ENCODE assay signal across 7 mouse cellular contexts in genomic region chr10:126990313-126991056, GRCm38 (mm10). TPM values are rescaled to one million over a fixed set of nuclear protein-coding genes. Genes with fewer than 3 reads are reported as not detected.
DNase-seq lines count a peak whose midpoint lies in the region; ATAC-seq and TF ChIP-seq lines count a peak whose summit lies in the region.

No protein-coding gene starts in this region.

- no peak overlapping the region; the same call in 1 of the 2 replicates for H3K9ac ChIP-seq in intestine, postnatal 0 days (ENCODE audit: low read depth, low read length)
- no peak overlapping the region for H3K9ac ChIP-seq in midbrain, embryonic 12.5 days (replicated peaks)

- H3K9me3 ChIP-seq in embryonic facial prominence, embryonic 10.5 days = no peaks in the 10 kb centered on the region
- no peaks in the 10 kb centered on the region for H3K9me3 ChIP-seq in intestine, postnatal 0 days (ENCODE audit: control insufficient read depth)
- no peaks in the 10 kb centered on the region for H3K9me3 ChIP-seq in midbrain, embryonic 12.5 days

- DNase-seq in adrenal gland, adult 8-10 months = peak; percentile 81
- peak; percentile 91 for DNase-seq in embryonic facial prominence, embryonic 10.5 days (ENCODE audit: low spot score)
- DNase-seq in left cerebral cortex, postnatal 4 days = peak; percentile 92
- peak; percentile 91 for DNase-seq in skeletal muscle tissue, adult 2 months (ENCODE audit: low read depth, low spot score)

- H3K4me1 ChIP-seq in embryonic facial prominence, embryonic 10.5 days = peaks cover 42% of the 10 kb centered on the region
- peaks cover 14% of the 10 kb centered on the region; the same call in 1 of the 2 replicates for H3K4me1 ChIP-seq in intestine, postnatal 0 days (replicated peaks; ENCODE audit: control insufficient read depth, insufficient read depth, low read length)
- H3K4me1 ChIP-seq in midbrain, embryonic 12.5 days = peaks cover 38% of the 10 kb centered on the region

- intact Hi-C loops in left cerebral cortex, postnatal 4 days (cut with DNase I) = loop anchor here (2.0 kb wide), 1 partner anchor 72 kb away; no protein-coding TSS in a partner anchor

- no peak overlapping the region for H3K4me3 ChIP-seq in embryonic facial prominence, embryonic 10.5 days
- H3K4me3 ChIP-seq in intestine, postnatal 0 days (ENCODE audit: low read depth, low read length) = no peak overlapping the region
- no peak overlapping the region for H3K4me3 ChIP-seq in midbrain, embryonic 12.5 days

- H3K36me3 ChIP-seq in embryonic facial prominence, embryonic 10.5 days (replicated peaks) = peaks cover 74% of the 10 kb centered on the region
- H3K36me3 ChIP-seq in intestine, postnatal 0 days (ENCODE audit: control insufficient read depth, insufficient read depth) = peaks cover 43% of the 10 kb centered on the region
- H3K36me3 ChIP-seq in midbrain, embryonic 12.5 days = peaks cover 39% of the 10 kb centered on the region

- no peaks in the 10 kb centered on the region for H3K27me3 ChIP-seq in embryonic facial prominence, embryonic 10.5 days (replicated peaks; ENCODE audit: low read depth, poor library complexity, severe bottlenecking)
- H3K27me3 ChIP-seq in intestine, postnatal 0 days (replicated peaks; ENCODE audit: control insufficient read depth, insufficient read depth, low read length) = no peaks in the 10 kb centered on the region
- no peaks in the 10 kb centered on the region for H3K27me3 ChIP-seq in midbrain, embryonic 12.5 days

- TF ChIP-seq CTCF in intestine, postnatal 0 days (IDR thresholded peaks at IDR 0.05; ENCODE audit: low read depth) = peak; percentile 95

- no peak overlapping the region for H3K4me2 ChIP-seq in intestine, postnatal 0 days (replicated peaks; ENCODE audit: low read depth)
- H3K4me2 ChIP-seq in midbrain, embryonic 12.5 days (replicated peaks) = no peak overlapping the region

- H3K27ac ChIP-seq in embryonic facial prominence, embryonic 10.5 days (replicated peaks) = no peak overlapping the region
- no peak overlapping the region for H3K27ac ChIP-seq in intestine, postnatal 0 days (ENCODE audit: low read depth, low read length)
- H3K27ac ChIP-seq in midbrain, embryonic 12.5 days (replicated peaks) = 0 out of 2 replicates have a peak overlapping the region, but pooled peaks have one; percentile 42

- peak; percentile 74 for ATAC-seq in granulocyte monocyte progenitor cell, adult 5-6 weeks (replicated peaks; ENCODE audit: poor library complexity, severe bottlenecking)
- peak; percentile 82 for ATAC-seq in intestine, postnatal 0 days
- peak; percentile 78 for ATAC-seq in midbrain, embryonic 12.5 days (ENCODE audit: low FRiP score, low read depth)

- WGBS in embryonic facial prominence, embryonic 10.5 days = 69% methylated on average over 7 of the region's 7 CpGs
- whole genome bisulfite sequencing in intestine, postnatal 0 days = 51% methylated on average over 7 of the region's 7 CpGs
- WGBS in midbrain, embryonic 12.5 days = 63% methylated on average over 7 of the region's 7 CpGs

RNA-seq across cellular contexts. Expression of gene Avil, which starts 10.0 kb away (rescaled TPM):
- total RNA-seq in adrenal gland, adult 8-10 months (2022) = 1 to 10 TPM; 1.6 to 2.4 (median 2.0) TPM
- 0.06 and 0.44 TPM in 2 replicates for polyA plus RNA-seq in embryonic facial prominence, embryonic 10.5 days (2016; fragmentation: Nextera tagmentation; extraction: Ambion mirVana)
- total RNA-seq in granulocyte monocyte progenitor cell, adult 5-6 weeks (2014; fragmentation: Nextera tagmentation) = not detected in 2 replicates
- not detected in 2 replicates for total RNA-seq in granulocyte monocyte progenitor cell, adult 5-6 weeks (2017)
- polyA plus RNA-seq in intestine, postnatal 0 days (2015; fragmentation: Nextera tagmentation; extraction: Ambion mirVana) = 0.20 and 0.52 TPM in 2 replicates
- under 1 TPM; 0.12 to 0.16 TPM for total RNA-seq in left cerebral cortex, postnatal 4 days (2021)
- polyA plus RNA-seq in midbrain, embryonic 12.5 days (2016; fragmentation: Nextera tagmentation; extraction: Ambion mirVana) = 3.1 and 3.4 TPM in 2 replicates

RNA-seq across cellular contexts. Expression of gene Ctdsp2, which starts 12.0 kb away (rescaled TPM):
- 100 to 1,000 TPM; 140 to 170 (median 157) TPM for total RNA-seq in adrenal gland, adult 8-10 months (2022)
- 46.2 and 49.3 TPM in 2 replicates for polyA plus RNA-seq in embryonic facial prominence, embryonic 10.5 days (2016; fragmentation: Nextera tagmentation; extraction: Ambion mirVana)
- total RNA-seq in granulocyte monocyte progenitor cell, adult 5-6 weeks (2014; fragmentation: Nextera tagmentation) = 53.4 and 62.9 TPM in 2 replicates
- total RNA-seq in granulocyte monocyte progenitor cell, adult 5-6 weeks (2017) = 21.2 and 21.5 TPM in 2 replicates
- 43.1 and 46.7 TPM in 2 replicates for polyA plus RNA-seq in intestine, postnatal 0 days (2015; fragmentation: Nextera tagmentation; extraction: Ambion mirVana)
- 10 to 100 TPM; 57.6 to 61.4 TPM for total RNA-seq in left cerebral cortex, postnatal 4 days (2021)
- 40.1 and 45.4 TPM in 2 replicates for polyA plus RNA-seq in midbrain, embryonic 12.5 days (2016; fragmentation: Nextera tagmentation; extraction: Ambion mirVana)

RNA-seq across cellular contexts. Expression of gene Tsfm, which starts 40.2 kb away (rescaled TPM):
- 10 to 100 TPM; 67.1 to 71.5 (median 68.1) TPM for total RNA-seq in adrenal gland, adult 8-10 months (2022)
- 103 and 106 TPM in 2 replicates for polyA plus RNA-seq in embryonic facial prominence, embryonic 10.5 days (2016; fragmentation: Nextera tagmentation; extraction: Ambion mirVana)
- 32.9 and 52.7 TPM in 2 replicates for total RNA-seq in granulocyte monocyte progenitor cell, adult 5-6 weeks (2014; fragmentation: Nextera tagmentation)
- total RNA-seq in granulocyte monocyte progenitor cell, adult 5-6 weeks (2017) = 33.1 and 41.5 TPM in 2 replicates
- polyA plus RNA-seq in intestine, postnatal 0 days (2015; fragmentation: Nextera tagmentation; extraction: Ambion mirVana) = 42.4 and 43.7 TPM in 2 replicates
- total RNA-seq in left cerebral cortex, postnatal 4 days (2021) = 10 to 100 TPM; 29.4 to 30.2 TPM
- 74.5 and 79.2 TPM in 2 replicates for polyA plus RNA-seq in midbrain, embryonic 12.5 days (2016; fragmentation: Nextera tagmentation; extraction: Ambion mirVana)

RNA-seq across cellular contexts. Expression of gene Mettl1, which starts 50.7 kb away (rescaled TPM):
- total RNA-seq in adrenal gland, adult 8-10 months (2022) = 10 to 100 TPM; 19.3 to 33.1 (median 26.4) TPM
- 58.6 and 62.4 TPM in 2 replicates for polyA plus RNA-seq in embryonic facial prominence, embryonic 10.5 days (2016; fragmentation: Nextera tagmentation; extraction: Ambion mirVana)
- total RNA-seq in granulocyte monocyte progenitor cell, adult 5-6 weeks (2014; fragmentation: Nextera tagmentation) = 40.4 and 47.0 TPM in 2 replicates
- total RNA-seq in granulocyte monocyte progenitor cell, adult 5-6 weeks (2017) = 25.8 and 36.7 TPM in 2 replicates
- polyA plus RNA-seq in intestine, postnatal 0 days (2015; fragmentation: Nextera tagmentation; extraction: Ambion mirVana) = 19.8 and 22.1 TPM in 2 replicates
- 10 to 100 TPM; 13.8 to 14.9 TPM for total RNA-seq in left cerebral cortex, postnatal 4 days (2021)
- 33.1 and 33.6 TPM in 2 replicates for polyA plus RNA-seq in midbrain, embryonic 12.5 days (2016; fragmentation: Nextera tagmentation; extraction: Ambion mirVana)

RNA-seq across cellular contexts. Expression of gene Eef1akmt3, which starts 50.8 kb away (rescaled TPM):
- under 1 TPM; 0.12 to 0.66 (median 0.37) TPM for total RNA-seq in adrenal gland, adult 8-10 months (2022)
- polyA plus RNA-seq in embryonic facial prominence, embryonic 10.5 days (2016; fragmentation: Nextera tagmentation; extraction: Ambion mirVana) = 0.27 and 0.29 TPM in 2 replicates
- 0.13 TPM in 1 of 2 replicates, not detected in the other for total RNA-seq in granulocyte monocyte progenitor cell, adult 5-6 weeks (2014; fragmentation: Nextera tagmentation)
- not detected in 2 replicates for total RNA-seq in granulocyte monocyte progenitor cell, adult 5-6 weeks (2017)
- polyA plus RNA-seq in intestine, postnatal 0 days (2015; fragmentation: Nextera tagmentation; extraction: Ambion mirVana) = 0.16 and 0.17 TPM in 2 replicates
- total RNA-seq in left cerebral cortex, postnatal 4 days (2021) = under 1 TPM; 0.18 to 0.42 TPM
- 0.20 and 0.24 TPM in 2 replicates for polyA plus RNA-seq in midbrain, embryonic 12.5 days (2016; fragmentation: Nextera tagmentation; extraction: Ambion mirVana)
